Mouse (Mus musculus) MN1 (cell line): Measurements from ENCODE around the gene Gm49380.

ENCODE experiments used
- DNase-seq: peaks from one replicate; pipeline ENCODE4 v3.0.0-alpha.2; 2016; ENCODE audit warnings: low spot score

Gene Gm49380

GRCm38 (mm10) chr9:44017846-44018245, 95.5 kb downstream of the Gm49380 start:
- no peak for DNase-seq
